Mouse (Mus musculus): ENCODE measurements at regions not wholly inside any gene's neighbourhood (a gene's known extent, or its start where the extent isn't known, plus 50 kb on each side); places are given as distances from the start of the nearest gene placed in this dataset.

GRCm38 (mm10) chr4:91029462-91029861 lies 371.1 kb downstream of the Elavl2 start:
- DNase-seq = no peak

DNA sequence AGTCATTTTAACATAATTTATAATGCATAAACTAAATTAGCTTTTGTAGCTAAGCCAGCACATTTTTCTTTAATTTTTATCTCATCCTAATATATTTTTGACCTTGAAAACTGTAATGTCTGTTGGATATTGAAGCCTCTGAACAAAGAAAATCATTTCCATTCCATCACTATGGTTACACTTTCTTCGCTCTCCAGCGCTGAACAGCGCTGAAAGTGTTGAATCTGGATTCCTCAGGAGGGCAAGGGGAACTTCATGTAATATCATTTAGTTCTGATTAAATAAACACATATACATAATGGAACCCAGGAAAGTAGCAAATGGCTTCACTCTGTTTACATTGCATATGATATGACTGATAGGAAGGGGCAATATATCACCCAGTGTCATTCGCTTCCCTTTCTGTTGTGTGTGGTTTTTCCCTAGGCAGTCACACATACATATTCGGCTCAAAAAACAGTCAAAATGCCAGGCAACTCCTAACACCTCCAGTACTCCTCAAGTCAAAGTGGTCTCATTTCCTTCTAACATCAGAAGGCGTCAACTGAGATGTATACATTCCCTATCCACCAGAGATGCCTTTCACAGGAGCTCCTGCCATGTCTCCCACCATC lies 372.5 kb downstream of the Elavl2 start:
- no peak for DNase-seq

DNA sequence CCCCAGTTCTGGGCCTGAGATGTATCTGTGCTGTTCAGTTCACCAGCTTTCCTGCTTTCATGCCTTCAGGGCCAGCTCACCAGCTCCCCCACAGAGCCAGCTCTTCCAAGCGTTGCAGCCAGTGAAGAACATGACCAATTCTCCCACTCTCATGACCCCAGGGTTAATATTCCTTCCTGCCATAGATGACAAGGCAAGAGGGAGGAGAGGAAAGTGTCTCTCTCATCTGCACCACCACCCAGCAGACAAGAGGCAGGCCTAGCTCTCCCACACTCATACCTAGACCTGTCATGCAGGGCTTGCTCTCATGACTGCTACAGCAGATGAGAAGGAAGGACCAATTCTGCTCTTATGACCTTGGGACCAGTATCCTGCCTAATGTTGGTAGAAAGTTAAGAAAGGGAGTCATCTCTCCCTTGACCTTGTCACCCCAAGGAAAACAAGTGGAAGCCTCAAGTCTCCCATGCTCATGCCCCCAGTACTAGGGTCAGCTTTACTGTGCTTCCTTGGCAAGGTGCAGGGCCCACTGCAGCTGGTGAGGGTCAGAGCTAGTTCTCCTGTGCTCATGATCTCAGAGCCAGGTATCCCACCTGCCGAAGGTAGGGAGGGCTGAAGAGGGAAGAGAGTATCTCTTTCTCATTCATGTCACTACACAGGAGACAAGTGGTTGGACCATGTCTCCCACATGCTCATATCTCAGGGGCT lies 404.0 kb downstream of the Elavl2 start:
- DNase-seq = no peak

- DNase-seq = peak; percentile 57 to 74
These were observed 435.9 kb downstream of the Elavl2 start for GRCm38 (mm10) chr4:90964658-90965057.

- peak; percentile 45 to 60 for DNase-seq
These were observed 456.7 kb downstream of the Elavl2 start for GRCm38 (mm10) chr4:90943687-90944385.

GRCm38 (mm10) chr4:90917312-90918107 lies 483.1 kb downstream of the Elavl2 start:
- DNase-seq = peak; percentile 91 to 92

DNA sequence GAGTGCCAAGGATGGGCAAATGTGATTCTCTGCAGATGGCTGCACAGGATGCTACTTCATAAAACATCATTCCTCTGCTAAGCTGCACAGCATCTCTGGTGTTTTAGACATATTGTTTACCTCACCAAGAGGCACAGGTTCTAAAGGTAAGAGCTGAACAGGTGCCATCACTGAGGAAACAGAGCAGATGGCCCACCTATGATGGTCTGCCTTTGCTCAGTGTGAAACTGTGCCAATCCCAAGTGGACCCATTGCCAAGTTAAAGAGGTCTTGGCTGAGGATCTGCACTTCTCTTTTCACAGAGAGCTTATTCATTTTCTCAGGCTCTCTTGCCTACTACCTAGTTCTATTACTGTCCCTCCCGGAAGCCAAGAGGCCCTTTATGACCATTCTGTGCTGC lies 494.3 kb downstream of the Elavl2 start:
- DNase-seq = peak; percentile 89 to 91

GRCm38 (mm10) chr4:90868209-90868608 lies 532.4 kb downstream of the Elavl2 start:
- no peak for DNase-seq

GRCm38 (mm10) chr4:90860854-90861253 lies 539.7 kb downstream of the Elavl2 start:
- peak; percentile 70 to 71 for DNase-seq

GRCm38 (mm10) chr4:90839804-90840203 lies 560.8 kb downstream of the Elavl2 start:
- DNase-seq = no peak

DNA sequence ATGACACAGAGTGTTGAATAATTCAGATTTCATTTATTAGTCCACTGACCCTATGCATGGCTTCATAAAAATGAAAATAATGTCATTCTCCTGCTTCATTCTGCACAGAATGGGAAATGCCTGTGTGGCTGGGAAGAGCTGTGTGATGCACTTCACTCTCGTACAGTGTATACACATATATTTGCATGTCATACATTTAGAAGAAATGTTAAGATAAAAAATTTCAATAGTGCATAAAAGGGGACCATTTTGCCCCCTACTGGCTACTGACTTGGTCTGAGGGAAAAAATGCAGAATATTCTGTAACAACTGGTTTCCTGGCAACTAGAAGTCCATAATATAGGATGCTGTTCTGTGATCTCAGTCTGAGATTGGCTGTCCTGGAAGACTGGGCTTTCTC lies 580.5 kb downstream of the Zfp352 start:
- DNase-seq = no peak

DNA sequence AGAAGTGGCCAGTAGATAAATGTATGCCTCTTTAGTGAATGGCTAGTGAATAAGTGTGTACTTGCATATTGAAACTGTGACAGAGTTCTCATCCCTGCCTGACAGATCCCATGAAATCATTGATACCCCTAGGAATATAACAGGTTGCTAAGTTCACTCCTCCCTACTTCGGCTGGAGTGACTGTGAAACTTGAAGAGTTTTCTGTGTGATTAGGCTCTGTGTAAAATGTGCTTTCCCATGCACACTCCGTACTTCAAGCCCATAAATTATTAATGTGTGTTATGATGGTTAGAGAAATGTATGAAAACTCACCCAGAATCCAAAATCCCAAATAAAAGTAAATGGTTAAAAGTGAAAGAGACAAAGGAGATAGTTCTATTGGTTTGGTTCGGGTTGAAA lies 580.0 kb downstream of the Zfp352 start:
- no peak for DNase-seq

- DNase-seq = peak; percentile 49 to 67
These were observed 578.9 kb downstream of the Zfp352 start for GRCm38 (mm10) chr4:90797472-90797871.
